Mouse (Mus musculus) liver, embryonic 14.5 days (tissue): ENCODE data around the gene Cd79b.

Source experiments
- CTCF ChIP-seq: IDR thresholded peaks from 2 replicates; pipeline ENCODE4 v1.5.1; 2016; ENCODE audit warnings: antibody characterized with exemption, low read depth, control low read depth
- EP300 ChIP-seq: IDR thresholded peaks from 2 replicates; pipeline ENCODE4 v1.6.1; 2016; ENCODE audit warnings: antibody characterized with exemption, low read depth

- no peak for TF ChIP-seq CTCF
- no peak for TF ChIP-seq EP300
Measured at GRCm38 (mm10) chr11:106274374-106274773, 40.2 kb downstream of the Cd79b start.
